Mouse (Mus musculus) brain, embryonic 14.5 days (tissue): ENCODE measurements around the gene Rnase12.

Experiments
- CTCF ChIP-seq: fragments of 200-500 bp; IDR thresholded peaks from 2 replicates; pipeline ENCODE4 v1.5.1; 2012; ENCODE audit warnings: inconsistent platforms, mild to moderate bottlenecking, moderate library complexity, borderline replicate concordance; ENCODE audit not compliant: insufficient read depth, insufficient read length; ENCODE audit errors: extremely low read depth
- POLR2A ChIP-seq: fragments of 200-500 bp; IDR thresholded peaks from 2 replicates; pipeline ENCODE4 v1.6.1; 2012; ENCODE audit warnings: mild to moderate bottlenecking, inconsistent platforms, borderline replicate concordance; ENCODE audit not compliant: poor library complexity, insufficient read depth, insufficient read length, severe bottlenecking; ENCODE audit errors: extremely low read depth

GRCm38 (mm10) chr14:51060761-51061160, 3.3 kb upstream of the Rnase12 start:
- TF ChIP-seq CTCF, result no peak
- TF ChIP-seq POLR2A, result no peak
